Mouse (Mus musculus) mammary gland, adult 2 months (tissue): Measurements from ENCODE around the gene Gal3st4. TPM values are rescaled to one million over a fixed set of nuclear protein-coding genes. Genes with fewer than 3 reads are reported as not detected.

Source experiments
- polyA plus RNA-seq: library from polyadenylated mRNA; depleted of rRNA; stranded (reverse); fragments of >200 nt; gene quantifications from 2 replicates; pipeline ENCODE4 v1.2.3, GENCODE M21; 2012; ENCODE audit warnings: low replicate concordance; rRNA removed

The Gal3st4 gene
- polyA plus RNA-seq = 0.41 and 1.4 TPM in 2 replicates

DNA sequence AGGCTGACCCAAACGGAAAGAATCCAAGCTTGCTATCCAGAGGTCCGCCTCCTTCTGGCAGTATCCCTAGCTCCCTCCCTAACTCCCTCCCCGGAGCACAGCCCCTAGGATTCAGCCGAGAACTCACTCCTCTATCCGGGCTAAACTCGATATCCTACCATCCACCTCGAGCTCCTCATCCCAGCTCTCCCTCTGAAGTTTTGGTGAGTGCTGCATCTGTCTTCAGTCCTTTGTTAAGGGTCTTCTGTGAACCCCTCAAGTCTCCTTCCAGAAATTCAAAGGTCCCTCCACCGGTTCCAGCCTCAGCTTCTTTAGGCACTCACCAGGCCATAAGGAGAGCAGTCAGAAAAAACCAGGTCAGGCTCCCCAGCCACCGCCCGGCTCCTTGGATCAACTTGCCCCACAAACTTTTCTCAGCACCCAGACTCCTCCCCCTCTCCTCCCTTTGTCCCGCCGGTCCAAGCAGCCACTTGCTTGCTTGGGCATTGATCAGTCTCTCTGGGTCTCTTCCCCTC is at the start of gene Gal3st4:
Gene Gal3st4, minus strand, starts transcription at position 432 of the 515 bp plus-strand sequence.

DNA sequence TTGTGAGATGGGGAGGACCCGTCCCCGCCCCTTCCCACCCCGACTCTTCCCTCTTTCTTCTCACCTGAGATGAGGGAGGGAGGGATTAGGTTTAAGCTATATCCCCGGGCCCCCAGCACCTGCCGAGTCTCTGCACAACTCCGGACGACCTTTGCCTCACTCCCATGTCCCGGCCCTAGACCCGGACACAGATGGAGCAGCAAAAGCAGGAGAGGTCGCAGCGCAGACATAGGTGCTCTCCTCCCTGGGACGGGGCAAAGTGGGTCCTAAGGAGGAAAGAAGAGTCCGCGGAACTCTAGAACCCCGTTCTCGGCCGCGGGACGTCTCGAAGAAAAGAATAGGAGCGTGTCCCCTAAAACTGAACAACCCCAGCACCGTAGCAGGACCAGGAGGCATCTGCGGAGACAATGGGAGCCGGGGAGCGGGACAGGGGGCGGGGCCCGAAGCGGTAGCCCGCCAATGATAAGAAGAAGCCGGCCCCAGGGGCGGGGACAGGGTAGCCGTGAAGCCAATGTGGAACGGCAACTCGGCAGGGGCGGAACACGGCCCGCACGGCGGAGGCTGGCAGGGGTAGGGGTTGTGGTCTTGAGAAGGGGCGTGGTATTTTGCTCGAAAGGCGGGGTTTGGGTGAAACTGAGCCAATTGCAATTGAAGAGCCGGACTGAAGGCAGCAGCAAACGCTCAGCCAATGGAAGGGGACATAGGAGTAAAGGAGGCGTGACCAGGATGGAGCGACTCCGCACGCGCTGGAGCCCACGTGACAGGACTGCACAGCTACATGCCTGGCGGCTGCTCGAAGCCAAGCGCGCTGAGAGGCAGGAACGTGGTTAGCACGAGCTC is 7.2 kb upstream of the Gal3st4 start, which contains the start of the genes Gm43720, Gpc2 and Stag3:
Gene Gm43720, minus strand, starts transcription at position 374 of the 840 bp plus-strand sequence.
Gene Gpc2, minus strand, starts transcription at position 421 of the 840 bp plus-strand sequence.
Gene Stag3, plus strand, starts transcription at position 656 of the 840 bp plus-strand sequence.

DNA sequence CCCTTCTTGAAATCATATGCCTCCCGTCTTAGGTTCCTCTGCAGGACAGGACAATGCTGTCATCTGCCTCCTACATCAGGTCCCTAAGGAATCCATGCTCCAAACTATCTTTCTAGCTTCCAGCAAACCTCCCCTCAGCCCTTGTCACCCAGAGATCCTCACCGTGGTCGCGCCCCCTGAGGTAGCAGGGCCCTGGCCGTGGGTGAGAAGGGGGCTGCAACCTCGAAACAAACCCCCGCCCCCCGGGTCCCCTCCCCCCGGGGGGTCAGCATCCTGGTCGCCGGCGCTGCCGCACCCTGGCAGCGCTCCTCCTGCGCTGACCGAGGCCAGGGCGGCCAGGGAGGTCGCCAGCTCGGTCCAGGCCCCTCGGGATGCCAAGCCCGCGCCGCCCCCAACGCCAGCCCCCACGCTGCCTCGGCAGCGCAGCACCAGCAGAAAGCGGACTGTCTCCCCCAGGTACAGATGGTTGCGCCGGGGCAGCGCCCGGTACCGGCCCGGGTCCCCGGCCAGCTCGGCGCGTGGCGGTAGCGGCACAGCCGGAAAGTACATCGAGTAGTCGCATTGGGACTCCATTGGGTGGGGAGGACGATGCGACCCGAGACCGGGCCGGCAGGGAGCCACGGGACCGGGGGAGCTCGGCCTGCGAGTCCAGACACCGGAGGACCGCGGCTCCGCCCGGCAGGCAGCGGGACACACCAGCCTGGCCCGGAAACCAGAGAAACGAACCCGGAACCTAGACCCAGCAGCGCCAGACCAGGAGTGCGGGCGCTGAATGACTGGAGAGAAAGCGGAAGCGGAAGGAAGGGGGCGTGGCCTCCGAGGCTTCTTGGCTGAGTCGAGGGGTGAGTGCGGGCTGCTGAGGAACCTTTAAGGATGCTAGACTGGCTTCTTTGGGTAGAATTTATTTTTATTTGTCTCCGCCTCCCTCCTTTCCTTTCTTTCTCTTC is 9.1 kb downstream of the Gal3st4 start, which contains the start of gene BC037034:
Gene BC037034, minus strand, starts transcription at position 774 of the 947 bp plus-strand sequence.

DNA sequence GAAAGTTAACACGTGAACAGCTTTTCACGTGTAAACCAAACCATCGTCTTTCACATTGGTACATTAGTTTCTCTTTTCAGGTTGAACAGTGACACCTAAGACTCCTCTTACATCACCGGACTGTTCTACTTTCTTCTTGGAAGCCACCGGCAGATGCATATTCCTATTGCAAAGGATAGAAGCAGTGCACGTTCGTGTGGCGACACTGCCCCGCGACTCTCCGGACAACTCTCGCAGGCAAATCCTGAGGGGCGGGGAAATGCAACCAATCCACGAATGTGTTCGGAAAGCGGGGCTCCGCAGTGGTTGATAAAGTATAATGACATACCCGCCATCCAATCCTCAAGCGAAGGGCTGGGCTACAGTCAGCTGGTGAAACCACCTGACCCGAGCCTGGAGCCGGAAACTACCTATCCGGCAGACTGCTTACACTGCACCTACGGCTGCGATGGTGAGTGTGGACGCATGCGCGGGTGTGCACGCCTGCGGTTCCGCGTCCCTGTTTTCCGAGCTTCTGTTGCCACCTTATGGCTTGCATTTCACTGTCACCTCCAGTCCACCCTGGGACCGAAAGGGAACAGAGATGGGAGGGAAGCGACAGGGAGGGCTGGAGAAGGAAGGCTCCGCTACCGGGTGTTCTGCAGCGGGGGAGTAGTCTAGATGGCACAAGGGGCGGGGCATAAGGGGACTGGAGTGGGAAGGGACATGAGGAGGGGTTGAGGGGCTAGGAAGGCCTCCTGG is 17.1 kb downstream of the Gal3st4 start, which contains the start of gene Lamtor4:
Gene Lamtor4, plus strand, starts transcription at position 130 of the 741 bp plus-strand sequence.

DNA sequence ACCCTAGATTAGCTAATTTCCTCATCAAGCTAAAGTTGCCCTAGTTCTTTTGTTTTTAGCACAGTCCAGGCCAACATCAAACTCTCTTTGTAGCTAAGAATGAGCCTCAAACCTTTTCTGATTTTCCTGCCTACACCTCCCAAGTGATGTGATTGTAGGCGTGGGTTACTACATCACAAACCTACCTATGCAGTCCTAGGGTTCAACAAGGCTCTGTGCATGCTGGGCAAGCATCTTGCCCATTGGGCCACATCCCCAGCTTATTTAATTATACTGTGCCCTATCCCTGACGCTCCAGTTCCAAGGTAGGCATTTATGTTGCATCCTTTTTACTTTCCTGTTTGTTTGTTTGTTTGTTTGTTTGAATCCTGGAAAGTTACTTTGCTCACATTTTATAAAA is 46.9 kb downstream of the Gal3st4 start, which contains the start of gene Nxpe5:
Gene Nxpe5, plus strand, starts transcription at position 199 of the 400 bp plus-strand sequence.

Other genes with a start within 250 kb of the Gal3st4 start
- not detected in 2 replicates for gene Smok3c, start 219.6 kb downstream of the Gal3st4 start, polyA plus RNA-seq
- 2.6 and 6.0 TPM in 2 replicates for gene Zkscan1, start 187.8 kb downstream of the Gal3st4 start, polyA plus RNA-seq
- gene Zscan21, start 155.9 kb downstream of the Gal3st4 start, polyA plus RNA-seq = 4.6 and 8.1 TPM in 2 replicates
- gene Zfp113, start 117.1 kb downstream of the Gal3st4 start, polyA plus RNA-seq = 2.3 and 3.0 TPM in 2 replicates
- 58.2 and 130 TPM in 2 replicates for gene Cops6, start 111.8 kb downstream of the Gal3st4 start, polyA plus RNA-seq
- 42.4 and 60.0 TPM in 2 replicates for gene Ap4m1, start 100.8 kb downstream of the Gal3st4 start, polyA plus RNA-seq
- 23.8 and 27.4 TPM in 2 replicates for gene Mcm7, start 100.4 kb downstream of the Gal3st4 start, polyA plus RNA-seq
- 56.7 and 72.9 TPM in 2 replicates for gene Taf6, start 85.4 kb downstream of the Gal3st4 start, polyA plus RNA-seq
- gene Cnpy4, start 85.4 kb downstream of the Gal3st4 start, polyA plus RNA-seq = 2.6 and 4.9 TPM in 2 replicates
- gene Mblac1, start 78.5 kb downstream of the Gal3st4 start, polyA plus RNA-seq = 5.2 and 11.9 TPM in 2 replicates
- 2.6 and 4.4 TPM in 2 replicates for gene Nxpe5, start 46.9 kb downstream of the Gal3st4 start, polyA plus RNA-seq
- gene Lamtor4, start 17.4 kb downstream of the Gal3st4 start, polyA plus RNA-seq = 177 and 194 TPM in 2 replicates
- 55.8 and 97.3 TPM in 2 replicates for gene BC037034, start 8.8 kb downstream of the Gal3st4 start, polyA plus RNA-seq
- gene Gm43720, start 7.1 kb upstream of the Gal3st4 start, polyA plus RNA-seq = 0.04 TPM in 1 of 2 replicates, not detected in the other
- 4.2 and 7.0 TPM in 2 replicates for gene Gpc2, start 7.2 kb upstream of the Gal3st4 start, polyA plus RNA-seq
- 0.38 and 0.56 TPM in 2 replicates for gene Stag3, start 7.4 kb upstream of the Gal3st4 start, polyA plus RNA-seq
- gene Pvrig, start 69.1 kb upstream of the Gal3st4 start, polyA plus RNA-seq = 1.3 and 1.4 TPM in 2 replicates
- 2.8 and 4.3 TPM in 2 replicates for gene Zfp157, start 168.6 kb upstream of the Gal3st4 start, polyA plus RNA-seq